Mouse (Mus musculus): Measurements from ENCODE around the gene Hist1h2bg.

DNA sequence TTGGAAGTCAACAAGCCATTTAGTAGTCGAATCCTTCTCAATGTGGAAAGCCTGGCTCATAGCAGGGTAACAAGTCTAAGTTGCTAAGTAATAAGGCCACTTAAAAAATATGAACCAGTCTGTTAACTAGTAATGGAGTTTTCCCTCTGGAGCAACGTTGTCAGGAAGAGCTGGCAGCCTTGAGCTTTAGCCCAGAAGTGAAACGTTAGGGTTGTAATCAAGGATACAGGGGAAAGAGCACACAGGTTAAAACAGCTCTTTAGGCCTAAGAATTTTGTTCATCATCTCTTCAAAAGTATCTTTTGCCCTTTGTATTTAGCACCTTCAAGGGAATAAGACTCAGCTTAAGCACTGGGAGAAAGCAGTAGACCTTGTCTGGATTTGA lies 20.4 kb upstream of the Hist1h2bg start:
- TF ChIP-seq CTCF (IDR thresholded peaks at IDR 0.05; ENCODE audit: low read depth) (no peak), EP300 (IDR thresholded peaks at IDR 0.05; ENCODE audit: low read depth) (no peak)

Data from heart, postnatal 0 days (tissue).